Mouse (Mus musculus): ENCODE measurements around the gene Mgat4a. TPM values are rescaled to one million over a fixed set of nuclear protein-coding genes. Genes with fewer than 3 reads are reported as not detected.

The Mgat4a gene
- polyA plus RNA-seq, 1 experiment: 16.8 TPM

GRCm38 (mm10) chr1:37512961-37513431, 27.8 kb downstream of the Mgat4a start:
- H3K27ac ChIP-seq (ENCODE audit: insufficient read depth, low read length): no peak overlapping the region
- no peaks in the 10 kb centered on the region for H3K27me3 ChIP-seq (ENCODE audit: control insufficient read depth, insufficient read depth, low read length)
- no peak overlapping the region for H3K4me3 ChIP-seq (replicated peaks; ENCODE audit: insufficient read depth, low read depth, low read length)
- peak; percentile 36 to 37 for DNase-seq
- TF ChIP-seq POLR2A (IDR thresholded peaks at IDR 0.05; ENCODE audit: borderline replicate concordance, insufficient read depth, low read length): no peak
- no peak for TF ChIP-seq CTCF (IDR thresholded peaks at IDR 0.05; ENCODE audit: borderline replicate concordance, insufficient read depth, low read depth, low read length)
- 31% methylated on average over 2 of the region's 2 CpGs for WGBS
- H3K4me1 ChIP-seq (ENCODE audit: control insufficient read depth, insufficient read depth, low read length): peaks cover 19% of the 10 kb centered on the region

GRCm38 (mm10) chr1:37512109-37512640, 28.6 kb downstream of the Mgat4a start:
- WGBS: 3% methylated on average over 5 of the region's 5 CpGs
- H3K4me1 ChIP-seq (ENCODE audit: control insufficient read depth, insufficient read depth, low read length): peaks cover 19% of the 10 kb centered on the region
- H3K27me3 ChIP-seq (ENCODE audit: control insufficient read depth, insufficient read depth, low read length): no peaks in the 10 kb centered on the region
- DNase-seq: peak; percentile 74 to 88
- peak overlapping the region; percentile 43; the same call in 1 of the 2 replicates for H3K27ac ChIP-seq (ENCODE audit: insufficient read depth, low read length)
- no peak for TF ChIP-seq POLR2A (IDR thresholded peaks at IDR 0.05; ENCODE audit: borderline replicate concordance, insufficient read depth, low read length)
- no peak for TF ChIP-seq CTCF (IDR thresholded peaks at IDR 0.05; ENCODE audit: borderline replicate concordance, insufficient read depth, low read depth, low read length)
- H3K4me3 ChIP-seq (replicated peaks; ENCODE audit: insufficient read depth, low read depth, low read length): no peak overlapping the region

GRCm38 (mm10) chr1:37510193-37510592, 30.6 kb downstream of the Mgat4a start:
- H3K27me3 ChIP-seq (ENCODE audit: control insufficient read depth, insufficient read depth, low read length): no peaks in the 10 kb centered on the region
- no peak for DNase-seq
- H3K27ac ChIP-seq (ENCODE audit: insufficient read depth, low read length): no peak overlapping the region
- H3K4me1 ChIP-seq (ENCODE audit: control insufficient read depth, insufficient read depth, low read length): peaks cover 19% of the 10 kb centered on the region
- TF ChIP-seq POLR2A (IDR thresholded peaks at IDR 0.05; ENCODE audit: borderline replicate concordance, insufficient read depth, low read length) (no peak), CTCF (IDR thresholded peaks at IDR 0.05; ENCODE audit: borderline replicate concordance, insufficient read depth, low read depth, low read length) (no peak)
- WGBS: 80% methylated on average over 3 of the region's 3 CpGs
- H3K4me3 ChIP-seq (replicated peaks; ENCODE audit: insufficient read depth, low read depth, low read length): no peak overlapping the region

GRCm38 (mm10) chr1:37509437-37509836, 31.4 kb downstream of the Mgat4a start:
- H3K4me1 ChIP-seq (ENCODE audit: control insufficient read depth, insufficient read depth, low read length): peaks cover 19% of the 10 kb centered on the region
- H3K4me3 ChIP-seq (replicated peaks; ENCODE audit: insufficient read depth, low read depth, low read length): no peak overlapping the region
- no peak for TF ChIP-seq CTCF (IDR thresholded peaks at IDR 0.05; ENCODE audit: borderline replicate concordance, insufficient read depth, low read depth, low read length)
- no peak for TF ChIP-seq POLR2A (IDR thresholded peaks at IDR 0.05; ENCODE audit: borderline replicate concordance, insufficient read depth, low read length)
- DNase-seq: no peak
- H3K27me3 ChIP-seq (ENCODE audit: control insufficient read depth, insufficient read depth, low read length): no peaks in the 10 kb centered on the region
- WGBS: 93% methylated on average over 5 of the region's 5 CpGs
- no peak overlapping the region for H3K27ac ChIP-seq (ENCODE audit: insufficient read depth, low read length)

GRCm38 (mm10) chr1:37505348-37505730, 35.5 kb downstream of the Mgat4a start:
- peaks cover 4% of the 10 kb centered on the region for H3K4me1 ChIP-seq (ENCODE audit: control insufficient read depth, insufficient read depth, low read length)
- H3K27me3 ChIP-seq (ENCODE audit: control insufficient read depth, insufficient read depth, low read length): no peaks in the 10 kb centered on the region
- H3K27ac ChIP-seq (ENCODE audit: insufficient read depth, low read length): no peak overlapping the region
- 96% methylated on average over 9 of the region's 9 CpGs for WGBS
- no peak for DNase-seq
- H3K4me3 ChIP-seq (replicated peaks; ENCODE audit: insufficient read depth, low read depth, low read length): no peak overlapping the region
- TF ChIP-seq POLR2A (IDR thresholded peaks at IDR 0.05; ENCODE audit: borderline replicate concordance, insufficient read depth, low read length): no peak
- TF ChIP-seq CTCF (IDR thresholded peaks at IDR 0.05; ENCODE audit: borderline replicate concordance, insufficient read depth, low read depth, low read length): no peak

GRCm38 (mm10) chr1:37504716-37505347, 36.0 kb downstream of the Mgat4a start:
- H3K4me3 ChIP-seq (replicated peaks; ENCODE audit: insufficient read depth, low read depth, low read length): no peak overlapping the region
- no peak overlapping the region for H3K27ac ChIP-seq (ENCODE audit: insufficient read depth, low read length)
- TF ChIP-seq POLR2A (IDR thresholded peaks at IDR 0.05; ENCODE audit: borderline replicate concordance, insufficient read depth, low read length): no peak
- TF ChIP-seq CTCF (IDR thresholded peaks at IDR 0.05; ENCODE audit: borderline replicate concordance, insufficient read depth, low read depth, low read length): no peak
- DNase-seq: no peak
- H3K27me3 ChIP-seq (ENCODE audit: control insufficient read depth, insufficient read depth, low read length): no peaks in the 10 kb centered on the region
- peaks cover 4% of the 10 kb centered on the region for H3K4me1 ChIP-seq (ENCODE audit: control insufficient read depth, insufficient read depth, low read length)
- 79% methylated on average over 10 of the region's 10 CpGs for WGBS

GRCm38 (mm10) chr1:37503656-37504055, 37.2 kb downstream of the Mgat4a start:
- Histone ChIP-seq H3K27me3 (ENCODE audit: control insufficient read depth, insufficient read depth, low read length) (no peaks in the 10 kb centered on the region), H3K4me3 (replicated peaks; ENCODE audit: insufficient read depth, low read depth, low read length) (no peak overlapping the region), H3K4me1 (ENCODE audit: control insufficient read depth, insufficient read depth, low read length) (no peaks in the 10 kb centered on the region; the same call in 1 of the 2 replicates), H3K27ac (ENCODE audit: insufficient read depth, low read length) (no peak overlapping the region)
- WGBS: 29% methylated on average over 4 of the region's 4 CpGs
- no peak for TF ChIP-seq CTCF (IDR thresholded peaks at IDR 0.05; ENCODE audit: borderline replicate concordance, insufficient read depth, low read depth, low read length)
- peak; percentile 30 to 44 for DNase-seq

GRCm38 (mm10) chr1:37502354-37502753, 38.5 kb downstream of the Mgat4a start:
- TF ChIP-seq CTCF (IDR thresholded peaks at IDR 0.05; ENCODE audit: borderline replicate concordance, insufficient read depth, low read depth, low read length) (no peak), POLR2A (IDR thresholded peaks at IDR 0.05; ENCODE audit: borderline replicate concordance, insufficient read depth, low read length) (no peak)
- H3K4me3 ChIP-seq (replicated peaks; ENCODE audit: insufficient read depth, low read depth, low read length): no peak overlapping the region
- no peak overlapping the region for H3K27ac ChIP-seq (ENCODE audit: insufficient read depth, low read length)
- no peaks in the 10 kb centered on the region for H3K27me3 ChIP-seq (ENCODE audit: control insufficient read depth, insufficient read depth, low read length)
- no peak for DNase-seq
- H3K4me1 ChIP-seq (ENCODE audit: control insufficient read depth, insufficient read depth, low read length): no peaks in the 10 kb centered on the region; the same call in 1 of the 2 replicates
- WGBS: 62% methylated on average over 9 of the region's 9 CpGs

All from cerebellum, adult 2 months (tissue).